Comparison of ENCODE assay signal across 18 mouse cellular contexts in the genomic region with DNA sequence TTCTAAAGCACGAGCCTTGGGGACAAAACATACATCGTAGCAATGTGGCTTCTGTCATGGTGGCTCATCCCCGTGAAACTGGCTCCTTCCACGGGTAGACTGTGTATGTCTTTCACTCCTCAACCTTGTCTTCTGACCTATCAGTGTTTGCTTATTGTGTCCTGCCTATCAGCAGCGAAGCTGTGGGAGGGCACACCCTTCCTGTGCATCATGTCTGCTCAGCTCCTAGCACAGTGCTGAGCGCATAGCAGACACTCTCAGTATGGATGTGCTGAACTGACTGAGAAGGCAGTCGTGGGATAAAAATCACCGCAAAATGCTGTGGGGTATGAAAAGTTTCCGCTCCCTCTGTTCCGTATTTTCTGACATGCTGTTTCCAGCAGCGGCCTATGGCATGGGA.
"Had no signal": no experiment of that assay in that cellular context is flagged by ENCODE, and none has a peak within 500 bp of the region (broad histone marks: within the 10 kb centered on the region; RNA-seq: fewer than 3 reads in every experiment).

No protein-coding gene starts in this region.

- ATAC-seq: midbrain, embryonic 13.5 days; midbrain, embryonic 16.5 days had no signal

- DNase-seq: lung, adult 18-20 months; lung, postnatal 10 days; lung, postnatal 4 days; retina, postnatal 1 day; right cerebral cortex, adult 18-20 months; right cerebral cortex, postnatal 25 days; spleen, adult 18-20 months; thymus, adult 18-20 months; thymus, postnatal 14 days; thymus, postnatal 36 days had no signal

- H3K9me3 ChIP-seq: lung, embryonic 15.5 days; midbrain, embryonic 10.5 days; midbrain, embryonic 13.5 days; neural tube, embryonic 13.5 days; neural tube, embryonic 15.5 days had no signal

- H3K9ac ChIP-seq: liver, embryonic 14.5 days; lung, embryonic 15.5 days; midbrain, embryonic 13.5 days; neural tube, embryonic 13.5 days; neural tube, embryonic 15.5 days had no signal

- H3K27me3 ChIP-seq: lung, embryonic 15.5 days; midbrain, embryonic 13.5 days; neural tube, embryonic 15.5 days had no signal

- H3K36me3 ChIP-seq: lung, embryonic 15.5 days; midbrain, embryonic 10.5 days; midbrain, embryonic 13.5 days; neural tube, embryonic 13.5 days; neural tube, embryonic 15.5 days had no signal

- H3K27ac ChIP-seq: liver, embryonic 14.5 days; lung, embryonic 15.5 days; midbrain, embryonic 10.5 days; midbrain, embryonic 13.5 days; neural tube, embryonic 13.5 days; neural tube, embryonic 15.5 days had no signal

- H3K4me3 ChIP-seq: lung, embryonic 15.5 days; midbrain, embryonic 10.5 days; midbrain, embryonic 13.5 days; myocyte; neural tube, embryonic 13.5 days; neural tube, embryonic 15.5 days had no signal

- H3K4me2 ChIP-seq: lung, embryonic 15.5 days; midbrain, embryonic 13.5 days; neural tube, embryonic 13.5 days; neural tube, embryonic 15.5 days had no signal

- H3K4me1 ChIP-seq: lung, embryonic 15.5 days; midbrain, embryonic 13.5 days; neural tube, embryonic 15.5 days had no signal
